8 mouse cellular contexts compared by ENCODE assay signal in the genomic region with DNA sequence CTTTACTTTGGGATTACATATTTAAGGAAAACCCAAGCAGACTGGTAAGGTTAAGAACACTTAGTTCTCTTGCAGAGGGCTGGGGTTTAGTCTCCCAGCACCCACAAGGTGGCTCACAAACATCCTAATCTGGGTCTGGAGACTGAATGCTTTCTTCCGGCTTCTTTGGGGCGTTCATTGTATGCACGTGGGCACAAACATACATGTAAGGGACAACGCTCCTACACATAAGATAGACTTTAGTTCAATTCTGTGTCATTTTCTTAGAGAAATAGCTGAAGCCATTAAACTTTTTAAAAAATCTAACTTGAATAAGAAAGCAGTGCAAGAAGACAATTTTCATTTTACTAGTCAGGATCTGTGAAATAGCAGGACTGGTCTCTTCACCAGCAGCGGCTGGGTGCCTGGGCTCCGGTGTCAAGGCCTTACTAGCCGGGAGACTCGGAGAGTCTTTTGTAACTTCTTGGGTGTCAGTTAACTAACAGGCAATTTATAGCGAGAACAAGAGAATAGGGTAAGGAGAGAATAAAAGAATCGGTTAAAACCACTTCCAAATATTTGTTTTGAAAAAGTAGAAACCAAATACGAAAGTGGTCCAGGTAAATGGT. TPM values are rescaled to one million over a fixed set of nuclear protein-coding genes. Genes with fewer than 3 reads are reported as not detected.
DNase-seq lines count a peak whose midpoint lies in the region; ATAC-seq and TF ChIP-seq lines count a peak whose summit lies in the region.

No protein-coding gene starts in this region.

- H3K4me2 ChIP-seq in hindbrain, embryonic 14.5 days (replicated peaks): peak overlapping the region; percentile 96

- 3% methylated on average over 11 of the region's 11 CpGs for WGBS in hindbrain, embryonic 14.5 days
- WGBS in macrophage (ENCODE audit: missing documents): under 1% methylated on average over 11 of the region's 11 CpGs

- H3K9ac ChIP-seq in hindbrain, embryonic 14.5 days: peak overlapping the region; percentile 88

- no peaks in the 10 kb centered on the region for H3K9me3 ChIP-seq in hindbrain, embryonic 14.5 days (ENCODE audit: control insufficient read depth, low read length)

- no peak for TF ChIP-seq POLR2A in testis, adult 2 months (IDR thresholded peaks at IDR 0.05; ENCODE audit: control insufficient read depth, low read depth, low read length)

- peak overlapping the region; percentile 89 for H3K27ac ChIP-seq in testis, adult 2 months (ENCODE audit: control insufficient read depth, insufficient read depth, low read depth, low read length)
- peak overlapping the region; percentile 98 for H3K27ac ChIP-seq in hindbrain, embryonic 14.5 days
- H3K27ac ChIP-seq in macrophage: peak overlapping the region; percentile 46

- peaks cover under 1% of the 10 kb centered on the region; the same call in 1 of the 2 replicates for H3K36me3 ChIP-seq in testis, adult 2 months (ENCODE audit: control insufficient read depth, insufficient read depth, low read length)
- peaks cover 28% of the 10 kb centered on the region for H3K36me3 ChIP-seq in hindbrain, embryonic 14.5 days (replicated peaks; ENCODE audit: control insufficient read depth, insufficient read depth)
- 0 out of 2 replicates have a peak, but pooled peaks cover 6% of the 10 kb centered on the region for H3K36me3 ChIP-seq in macrophage (ENCODE audit: inconsistent target)

- H3K79me2 ChIP-seq in macrophage (ENCODE audit: inconsistent target): peaks cover 83% of the 10 kb centered on the region

- ATAC-seq in hindbrain, embryonic 14.5 days (ENCODE audit: low FRiP score): no peak
- no peak for ATAC-seq in cerebellum, adult (ENCODE audit: insufficient number of reproducible peaks, low FRiP score, low TSS enrichment)

- no peaks in the 10 kb centered on the region for H3K27me3 ChIP-seq in testis, adult 2 months (ENCODE audit: control insufficient read depth, insufficient read depth, low read length)
- no peaks in the 10 kb centered on the region for H3K27me3 ChIP-seq in hindbrain, embryonic 14.5 days (ENCODE audit: control insufficient read depth, insufficient read depth, low read length)

- TF ChIP-seq CTCF in testis, adult 2 months (IDR thresholded peaks at IDR 0.05; ENCODE audit: control insufficient read depth, insufficient read depth, insufficient replicate concordance, low read depth, low read length): no peak

- H3K4me1 ChIP-seq in testis, adult 2 months (ENCODE audit: control insufficient read depth, insufficient read depth, low read length): peaks cover 5% of the 10 kb centered on the region; the same call in 1 of the 2 replicates
- H3K4me1 ChIP-seq in hindbrain, embryonic 14.5 days (replicated peaks; ENCODE audit: control insufficient read depth, insufficient read depth, low read length): peaks cover 14% of the 10 kb centered on the region

- H3K4me3 ChIP-seq in testis, adult 2 months (ENCODE audit: control insufficient read depth, low read depth, low read length): peak overlapping the region; percentile 91
- peak overlapping the region; percentile 65 for H3K4me3 ChIP-seq in hindbrain, embryonic 14.5 days (replicated peaks; ENCODE audit: low read length)
- peak overlapping the region; percentile 81 for H3K4me3 ChIP-seq in macrophage (ENCODE audit: inconsistent target)

- no peak for DNase-seq in testis, postnatal 14 days (ENCODE audit: low spot score)
- peak; percentile 72 for DNase-seq in c-Kit-positive CD71-positive TER-119-negative erythroid progenitor cells, embryonic 14.5 days (ENCODE audit: low read depth)
- DNase-seq in hindbrain, embryonic 14.5 days (ENCODE audit: low spot score): no peak
- peak; percentile 66 for DNase-seq in thymus, postnatal 14 days
- no peak for DNase-seq in urinary bladder, adult 2 months (ENCODE audit: low spot score)

RNA-seq across cellular contexts. Expression of gene Gart, which starts 0.7 kb away (rescaled TPM):
- 22.5 and 24.1 TPM in 2 replicates for polyA plus RNA-seq in testis, adult 2 months (2012; rRNA removed)
- 55.7 and 58.1 TPM in 2 replicates for polyA plus RNA-seq in hindbrain, embryonic 14.5 days (2014; fragmentation: Nextera tagmentation; extraction: Ambion mirVana)
- total RNA-seq in macrophage (2018; cell fraction: chromatin; rRNA removed): 10 to 100 TPM in 24 of 26 experiments, 1 to 10 TPM in 2; 4.2 to 55.6 (median 24.0) TPM
- 10 to 100 TPM; 20.1 to 46.3 (median 32.6) TPM for total RNA-seq in macrophage (2018; cell fraction: cytosol; rRNA removed)
- total RNA-seq in macrophage (2018; cell fraction: nucleus; rRNA removed): 10 to 100 TPM; 12.5 to 83.1 (median 29.6) TPM
- polyA plus RNA-seq in macrophage (2018): 25.7 to 72.6 TPM (median 28.7 TPM) in 3 replicates
- polyA plus RNA-seq in urinary bladder, adult 2 months (2012; rRNA removed): 35.4 and 40.2 TPM in 2 replicates

RNA-seq across cellular contexts. Expression of gene Son, which starts 1.2 kb away (rescaled TPM):
- polyA plus RNA-seq in testis, adult 2 months (2012; rRNA removed): 94.4 and 114 TPM in 2 replicates
- 125 and 146 TPM in 2 replicates for polyA plus RNA-seq in hindbrain, embryonic 14.5 days (2014; fragmentation: Nextera tagmentation; extraction: Ambion mirVana)
- total RNA-seq in macrophage (2018; cell fraction: chromatin; rRNA removed): 1,000 to 10,000 TPM; 1,105 to 1,850 (median 1,369) TPM
- total RNA-seq in macrophage (2018; cell fraction: cytosol; rRNA removed): 100 to 1,000 TPM; 104 to 207 (median 153) TPM
- total RNA-seq in macrophage (2018; cell fraction: nucleus; rRNA removed): 100 to 1,000 TPM; 611 to 930 (median 720) TPM
- 164 to 188 TPM (median 188 TPM) in 3 replicates for polyA plus RNA-seq in macrophage (2018)
- 302 and 367 TPM in 2 replicates for polyA plus RNA-seq in urinary bladder, adult 2 months (2012; rRNA removed)

RNA-seq across cellular contexts. Expression of gene Dnajc28, which starts 27.3 kb away (rescaled TPM):
- polyA plus RNA-seq in testis, adult 2 months (2012; rRNA removed): 9.0 and 12.5 TPM in 2 replicates
- polyA plus RNA-seq in hindbrain, embryonic 14.5 days (2014; fragmentation: Nextera tagmentation; extraction: Ambion mirVana): 5.2 and 6.0 TPM in 2 replicates
- 1 to 10 TPM in 9 of 26 experiments, under 1 TPM in 10, not detected in 7; 0.22 to 6.6 (median 0.96) TPM for total RNA-seq in macrophage (2018; cell fraction: chromatin; rRNA removed)
- total RNA-seq in macrophage (2018; cell fraction: cytosol; rRNA removed): 1 to 10 TPM in 19 of 26 experiments, under 1 TPM in 7; 0.29 to 5.9 (median 1.6) TPM
- total RNA-seq in macrophage (2018; cell fraction: nucleus; rRNA removed): 1 to 10 TPM in 11 of 26 experiments, under 1 TPM in 15; 0.18 to 9.5 (median 0.78) TPM
- polyA plus RNA-seq in macrophage (2018): 1.9 to 6.9 TPM (median 5.2 TPM) in 3 replicates
- 3.3 and 4.2 TPM in 2 replicates for polyA plus RNA-seq in urinary bladder, adult 2 months (2012; rRNA removed)

RNA-seq across cellular contexts. Expression of gene Donson, which starts 42.5 kb away (rescaled TPM):
- 45.4 and 45.8 TPM in 2 replicates for polyA plus RNA-seq in testis, adult 2 months (2012; rRNA removed)
- polyA plus RNA-seq in hindbrain, embryonic 14.5 days (2014; fragmentation: Nextera tagmentation; extraction: Ambion mirVana): 26.4 and 28.1 TPM in 2 replicates
- 10 to 100 TPM in 25 of 26 experiments, 1 to 10 TPM in 1; 9.4 to 66.4 (median 28.6) TPM for total RNA-seq in macrophage (2018; cell fraction: chromatin; rRNA removed)
- 1 to 10 TPM; 2.9 to 7.8 (median 4.6) TPM for total RNA-seq in macrophage (2018; cell fraction: cytosol; rRNA removed)
- 10 to 100 TPM in 25 of 26 experiments, 1 to 10 TPM in 1; 9.2 to 45.4 (median 20.3) TPM for total RNA-seq in macrophage (2018; cell fraction: nucleus; rRNA removed)
- polyA plus RNA-seq in macrophage (2018): 4.9 to 12.7 TPM (median 6.0 TPM) in 3 replicates
- 7.6 and 13.6 TPM in 2 replicates for polyA plus RNA-seq in urinary bladder, adult 2 months (2012; rRNA removed)

RNA-seq across cellular contexts. Expression of gene Tmem50b, which starts 48.5 kb away (rescaled TPM):
- polyA plus RNA-seq in testis, adult 2 months (2012; rRNA removed): 50.6 and 54.1 TPM in 2 replicates
- 106 and 127 TPM in 2 replicates for polyA plus RNA-seq in hindbrain, embryonic 14.5 days (2014; fragmentation: Nextera tagmentation; extraction: Ambion mirVana)
- 10 to 100 TPM in 4 of 26 experiments, 1 to 10 TPM in 22; 2.1 to 25.5 (median 6.7) TPM for total RNA-seq in macrophage (2018; cell fraction: chromatin; rRNA removed)
- 10 to 100 TPM; 18.3 to 42.3 (median 27.8) TPM for total RNA-seq in macrophage (2018; cell fraction: cytosol; rRNA removed)
- 10 to 100 TPM; 11.6 to 43.2 (median 22.6) TPM for total RNA-seq in macrophage (2018; cell fraction: nucleus; rRNA removed)
- 30.7 to 45.3 TPM (median 34.4 TPM) in 3 replicates for polyA plus RNA-seq in macrophage (2018)
- 78.0 and 80.8 TPM in 2 replicates for polyA plus RNA-seq in urinary bladder, adult 2 months (2012; rRNA removed)

Comparison
In these comparisons a context has a peak if more than half of its experiments do, and no peak if none do; other contexts are left out.
1. H3K27ac ChIP-seq: peak in every context shown above with its lines; median percentile 98 in hindbrain, embryonic 14.5 days; 89 in testis, adult 2 months; 46 in macrophage.
2. DNase-seq: peak in c-Kit-positive CD71-positive TER-119-negative erythroid progenitor cells, embryonic 14.5 days (single experiment) and thymus, postnatal 14 days (single experiment); none in testis, postnatal 14 days (single experiment), hindbrain, embryonic 14.5 days (single experiment) and urinary bladder, adult 2 months (single experiment).
3. Peak in every context shown above with its lines, with median percentiles within 50 percentile points of each other: H3K4me3 ChIP-seq.